Mouse (Mus musculus): ENCODE measurements around the gene Slc39a5.

Slc39a5 gene

GRCm38 (mm10) chr10:128376099-128376454 is 25.0 kb downstream of the Slc39a5 start:
- no peak for DNase-seq (ENCODE audit: low spot score)

DNA sequence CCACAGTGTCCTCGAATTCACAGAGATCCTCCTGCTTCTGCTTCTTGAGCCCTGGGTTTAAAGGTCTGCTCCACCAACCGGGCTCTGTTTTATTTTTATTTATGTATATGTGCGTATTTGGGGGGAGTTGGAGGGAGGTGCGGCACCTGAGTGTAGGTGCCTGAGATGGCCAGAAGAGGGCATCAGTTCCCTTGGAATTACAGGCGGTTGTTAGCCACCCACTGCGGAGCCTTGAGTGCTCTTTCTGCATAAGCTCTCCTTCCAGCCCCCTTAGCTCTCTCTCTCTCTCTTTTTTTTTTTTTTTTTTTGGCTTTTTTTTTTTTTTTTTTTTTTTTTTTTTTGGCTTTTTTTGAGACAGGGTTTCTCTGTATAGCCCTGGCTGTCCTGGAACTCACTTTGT is 26.6 kb downstream of the Slc39a5 start:
- DNase-seq (ENCODE audit: low spot score), result no peak

DNA sequence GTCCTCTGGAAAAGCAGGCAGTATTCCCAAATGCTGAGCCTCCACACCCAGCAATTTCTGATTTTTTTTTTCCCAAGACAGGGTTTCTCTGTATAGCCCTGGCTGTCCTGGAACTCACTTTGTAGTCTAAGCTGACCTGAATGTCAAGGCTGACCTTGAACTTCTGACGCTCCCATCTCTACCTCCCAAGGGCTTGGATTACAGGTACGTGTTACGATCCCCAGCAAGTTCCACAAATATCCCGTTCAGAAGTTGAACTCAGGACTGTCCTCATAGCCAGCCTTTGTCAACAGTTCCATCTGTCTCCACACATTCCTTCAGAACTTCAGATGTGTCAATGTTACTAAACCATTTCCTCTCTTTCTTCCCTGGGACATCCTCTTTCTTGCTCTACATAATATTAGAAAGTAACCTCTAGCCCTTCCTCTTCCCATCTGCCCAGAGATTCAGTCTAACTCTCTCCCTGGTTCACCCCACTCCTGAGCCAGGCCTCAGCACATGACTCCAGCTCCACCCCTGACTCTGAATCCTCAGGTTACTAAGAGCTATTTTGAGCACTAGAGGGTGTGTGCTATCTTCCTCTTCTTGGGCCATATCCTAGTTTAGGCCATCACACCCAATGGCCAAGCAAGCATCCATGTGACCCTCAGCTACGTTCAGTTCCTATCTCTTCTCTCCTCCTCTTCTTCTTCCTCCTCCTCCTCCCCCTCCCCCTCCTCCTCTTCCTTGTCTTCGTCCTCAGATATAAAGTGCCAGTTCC is 27.9 kb downstream of the Slc39a5 start:
- DNase-seq (ENCODE audit: low spot score), result no peak

DNA sequence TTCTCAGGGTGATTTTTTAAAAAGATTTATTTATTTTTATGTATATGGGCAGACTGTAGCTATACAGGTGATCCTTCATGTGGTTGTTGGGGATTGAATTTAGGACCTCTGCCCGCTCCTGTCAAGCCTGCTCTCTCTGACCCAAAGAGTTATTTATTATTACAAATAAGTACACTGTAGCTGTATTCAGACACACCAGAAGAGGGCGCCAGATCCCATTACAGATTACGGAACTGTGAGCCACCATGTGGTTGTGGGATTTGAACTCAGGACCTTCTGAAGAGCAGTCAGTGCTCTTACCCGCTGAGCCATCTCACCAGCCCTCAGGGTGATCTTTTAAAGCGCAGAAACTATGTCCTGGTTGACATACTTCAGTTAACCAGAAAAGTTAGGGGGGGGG is 28.9 kb downstream of the Slc39a5 start:
- DNase-seq (ENCODE audit: low spot score), result no peak

- DNase-seq (ENCODE audit: low spot score), result no peak
Measured at GRCm38 (mm10) chr10:128370601-128371000, 30.4 kb downstream of the Slc39a5 start.

DNA sequence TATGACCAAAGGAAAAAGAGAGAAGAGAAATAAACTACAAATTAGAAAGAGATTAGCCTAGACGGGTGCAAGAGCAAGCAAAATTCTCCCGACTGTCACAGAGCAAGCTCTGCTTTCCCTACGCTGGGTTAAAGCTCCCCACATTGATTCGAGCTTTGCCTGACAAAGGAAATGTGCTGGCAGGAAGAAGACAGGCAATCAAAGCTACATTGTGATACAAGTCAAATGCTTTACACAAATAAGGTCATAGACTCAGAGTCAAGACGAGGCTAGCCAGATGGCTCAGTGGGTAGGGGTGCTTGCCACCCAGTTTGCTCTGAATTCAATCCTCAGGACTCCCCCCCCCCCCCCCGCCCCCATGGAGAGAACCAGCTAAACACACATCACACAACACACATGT is 31.0 kb downstream of the Slc39a5 start:
- no peak for DNase-seq (ENCODE audit: low spot score)

DNA sequence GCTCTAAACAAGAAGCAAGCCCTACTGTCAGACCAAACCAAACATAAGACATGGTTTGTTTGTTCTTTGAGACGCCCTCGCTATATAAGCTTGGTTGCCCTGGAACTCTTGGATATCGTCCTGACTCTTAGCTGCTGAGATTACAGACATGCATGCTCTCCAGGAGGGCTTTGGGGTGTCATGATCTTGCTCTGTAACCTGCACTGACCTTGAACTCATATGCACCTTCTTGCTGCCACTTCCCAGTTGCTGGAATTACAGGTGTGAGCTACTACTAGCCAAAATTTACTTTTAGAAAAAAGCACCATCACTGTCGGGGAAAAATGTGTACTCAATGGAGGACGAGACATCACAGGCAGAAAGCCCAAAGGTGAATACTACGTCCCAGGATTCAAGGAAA is 31.4 kb downstream of the Slc39a5 start:
- no peak for DNase-seq (ENCODE audit: low spot score)

DNA sequence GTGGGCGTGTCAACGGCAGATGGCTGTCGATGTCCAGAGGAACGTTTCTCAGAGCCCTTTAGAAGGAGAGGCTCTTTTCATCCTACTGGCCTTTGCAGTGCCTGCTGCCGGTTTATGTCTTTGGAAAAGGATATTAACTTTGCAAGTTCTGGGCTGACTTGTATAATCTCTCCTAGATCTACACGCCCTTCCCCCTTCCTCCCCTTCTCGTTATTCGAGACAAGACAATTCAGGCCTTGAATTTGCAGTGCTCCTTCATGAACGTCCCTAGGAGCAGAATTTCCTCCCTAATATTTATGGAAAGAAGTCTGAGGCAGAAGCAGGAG is 31.8 kb downstream of the Slc39a5 start:
- DNase-seq (ENCODE audit: low spot score), result no peak

DNA sequence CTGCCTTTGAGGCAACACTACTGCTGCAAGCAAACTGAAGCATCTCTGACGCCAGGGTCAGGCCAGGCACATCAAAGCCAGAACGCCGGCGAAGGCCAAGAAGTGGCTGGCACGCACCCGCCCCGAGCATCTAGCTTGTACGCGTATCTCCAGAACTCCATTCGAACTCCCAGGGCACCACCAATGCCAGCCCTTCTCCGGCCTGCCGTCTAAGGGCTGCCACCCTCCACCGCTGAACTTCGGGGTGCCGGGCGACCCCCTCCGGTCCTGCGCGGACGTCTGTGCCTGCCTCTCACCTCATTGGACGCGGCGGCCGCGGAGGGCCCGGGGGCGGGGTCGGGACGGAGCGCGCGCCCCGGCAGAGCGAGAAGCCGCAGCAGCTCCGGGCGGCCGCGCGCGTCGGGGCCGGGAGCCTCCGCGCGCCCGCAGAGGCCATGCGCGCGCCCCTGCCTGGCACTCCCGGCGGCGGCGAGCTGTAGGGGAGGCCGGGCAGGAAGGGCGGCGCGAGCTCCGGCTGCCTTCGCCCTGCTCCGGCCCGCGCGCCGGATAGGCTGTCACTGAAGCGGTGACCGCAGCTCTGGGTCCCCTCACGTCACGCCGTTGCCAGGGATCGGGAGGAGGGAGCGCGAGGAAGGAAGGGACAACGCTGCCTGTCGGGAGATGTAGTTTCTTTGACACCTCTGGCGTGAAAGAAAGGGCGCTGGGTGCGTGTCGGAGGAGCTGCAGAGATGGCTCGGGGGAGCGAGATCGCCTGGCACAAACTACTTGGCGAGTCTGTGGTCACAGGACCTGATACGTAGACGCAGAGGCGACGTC is 32.4 kb downstream of the Slc39a5 start, which contains the start of gene Coq10a:
Gene Coq10a (minus strand): TSS at position 596 of the 816 bp plus-strand sequence.
- peak; percentile 87 for DNase-seq (ENCODE audit: low spot score)

DNA sequence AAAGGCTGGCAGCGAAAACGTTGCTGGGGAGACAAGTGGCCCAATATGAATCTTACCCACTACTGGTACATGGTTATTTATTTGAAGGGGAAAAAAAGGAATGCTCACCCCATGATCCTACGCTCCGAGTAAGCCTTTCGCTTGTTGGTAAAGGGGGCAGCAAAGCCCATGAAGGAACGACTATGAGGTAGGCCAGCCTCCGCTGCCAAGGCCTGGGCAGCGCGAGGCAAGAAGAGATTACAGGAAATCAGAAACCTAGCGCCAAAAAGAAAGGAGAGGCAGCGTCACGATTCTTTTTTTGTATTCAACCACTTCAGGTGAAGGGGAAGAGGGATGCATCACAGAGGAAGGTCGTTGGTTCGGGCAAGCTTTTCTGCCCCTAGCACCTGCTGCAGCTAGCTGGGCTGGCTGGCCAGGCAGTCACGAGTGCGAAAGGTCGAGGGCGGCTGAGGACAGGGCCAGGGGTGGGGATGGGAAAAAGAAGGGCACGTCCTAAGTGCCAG is 33.1 kb downstream of the Slc39a5 start:
- DNase-seq (ENCODE audit: low spot score), result no peak

DNA sequence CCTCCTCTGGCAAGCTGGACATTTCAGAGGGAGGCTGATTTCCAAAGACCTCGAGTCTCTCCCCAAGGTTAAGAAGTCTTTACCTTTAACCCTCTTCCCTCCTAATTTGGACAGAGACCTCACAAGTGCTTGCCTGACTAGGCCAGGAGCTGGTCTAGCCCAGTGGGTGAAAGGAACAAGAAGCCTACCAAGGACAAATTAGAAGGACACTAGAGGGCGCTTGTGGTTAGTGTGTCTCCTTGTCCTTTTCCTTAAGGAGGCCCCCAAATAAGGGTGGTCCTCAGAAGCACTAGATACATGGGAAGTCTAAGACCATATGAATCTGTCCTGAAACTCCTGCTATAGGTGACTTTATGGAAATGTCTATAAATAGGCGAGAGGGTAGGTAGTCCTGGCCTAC is 38.5 kb downstream of the Slc39a5 start:
- no peak for DNase-seq (ENCODE audit: low spot score)

DNA sequence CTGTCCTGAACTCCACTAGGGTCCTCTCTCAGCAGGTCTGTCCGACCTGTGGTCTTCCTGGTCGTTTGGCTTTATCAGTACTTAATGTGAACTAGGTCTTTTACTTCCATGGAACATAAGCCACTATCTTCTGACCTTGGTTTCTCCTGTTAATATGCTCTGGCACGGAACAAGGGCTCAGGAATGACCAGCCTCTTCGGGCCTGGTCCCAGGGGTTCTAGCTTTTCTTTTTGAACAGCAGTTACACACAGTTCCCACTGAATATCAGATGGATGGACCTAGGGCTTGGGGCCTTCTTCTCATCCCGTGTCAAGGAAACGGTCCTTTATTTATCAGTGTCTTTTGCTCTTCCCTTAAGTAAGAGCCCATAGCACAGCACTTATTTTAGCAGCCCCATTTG is 39.2 kb downstream of the Slc39a5 start:
- DNase-seq (ENCODE audit: low spot score), result no peak

GRCm38 (mm10) chr10:128359226-128359625 is 41.8 kb downstream of the Slc39a5 start:
- DNase-seq (ENCODE audit: low spot score), result no peak

DNA sequence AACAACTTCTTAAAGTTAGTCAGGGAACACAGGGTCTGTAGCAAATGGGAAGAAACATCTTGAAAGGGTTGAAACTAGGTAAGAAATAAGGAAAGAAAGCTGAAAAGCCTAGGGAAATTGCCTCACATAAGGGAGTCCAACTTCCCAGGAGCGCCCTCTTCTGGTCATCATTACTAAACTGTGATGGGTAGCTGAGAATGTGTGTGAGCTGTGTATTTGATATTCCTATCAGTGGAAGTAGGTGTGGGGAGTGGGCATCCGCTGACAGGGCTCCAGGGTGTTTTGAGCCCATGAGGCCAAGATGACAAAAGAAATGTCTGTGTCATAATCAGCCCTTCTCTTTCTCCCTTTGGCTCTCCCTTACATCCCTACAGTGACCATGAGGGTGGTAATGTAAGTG is 42.2 kb downstream of the Slc39a5 start:
- no peak for DNase-seq (ENCODE audit: low spot score)

DNA sequence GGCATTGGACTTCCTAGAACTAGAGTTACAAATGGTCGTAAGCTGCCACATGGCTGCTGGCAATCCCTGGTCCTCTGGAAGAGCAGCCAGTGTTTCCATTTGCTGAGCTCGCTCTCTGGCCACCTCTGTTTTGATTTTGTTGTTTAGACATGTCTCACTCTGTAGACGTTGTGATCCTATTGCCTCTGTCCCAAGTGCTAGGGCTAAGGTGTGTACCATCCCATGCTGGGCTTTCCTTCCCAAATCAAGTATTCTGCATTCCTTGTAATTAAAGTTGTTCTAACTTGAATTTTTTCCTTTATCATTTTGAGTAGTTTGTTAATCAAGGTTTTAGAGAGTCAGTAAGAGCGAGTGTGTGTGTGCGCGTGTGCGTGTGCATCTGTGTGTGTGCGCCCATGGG is 53.5 kb downstream of the Slc39a5 start:
- no peak for DNase-seq (ENCODE audit: low spot score)

All from ovary, adult 18-20 months (tissue).